In the genomic region with DNA sequence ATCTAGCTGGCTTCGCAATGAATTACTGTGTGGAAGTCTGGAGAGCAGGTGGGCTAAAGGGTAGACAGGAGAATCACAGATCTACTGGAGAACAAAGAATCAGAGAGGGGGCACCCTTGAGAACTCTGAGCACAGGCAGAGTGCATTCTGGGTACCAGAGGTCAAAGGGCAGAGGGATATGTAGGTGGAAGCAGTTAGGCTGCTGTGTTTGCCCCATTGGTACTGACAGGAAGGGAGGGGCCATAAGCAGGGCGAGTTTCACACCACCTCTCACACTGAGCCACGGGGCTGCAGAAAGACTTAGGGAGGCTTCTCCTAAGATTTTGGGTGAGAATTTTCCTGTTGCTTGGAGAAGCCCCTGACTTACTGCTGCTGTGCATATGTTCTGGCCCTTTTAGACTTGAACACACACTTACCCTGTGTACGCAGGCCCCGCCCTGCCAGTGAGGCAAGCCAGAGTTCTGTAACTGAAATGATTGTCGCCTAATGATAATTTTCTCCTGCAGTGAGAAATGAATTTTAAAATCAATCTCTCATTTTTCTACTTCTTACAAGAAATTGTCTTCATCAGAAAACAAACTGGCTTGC, we compare ENCODE assay signal across 18 mouse cellular contexts.
DNase-seq lines count a peak whose midpoint lies in the region; ATAC-seq and TF ChIP-seq lines count a peak whose summit lies in the region.
"Had no signal": no experiment of that assay in that cellular context is flagged by ENCODE, and none has a peak within 500 bp of the region (broad histone marks: within the 10 kb centered on the region; RNA-seq: fewer than 3 reads in every experiment).

No protein-coding gene starts in this region.

- H3K9me3 ChIP-seq in lung, embryonic 14.5 days (ENCODE audit: low read depth, low read length): no peaks in the 10 kb centered on the region; the same call in 1 of the 2 replicates
- H3K9me3 ChIP-seq in intestine, postnatal 0 days (ENCODE audit: control insufficient read depth): no peaks in the 10 kb centered on the region
- no peaks in the 10 kb centered on the region for H3K9me3 ChIP-seq in midbrain, embryonic 16.5 days (replicated peaks; ENCODE audit: control insufficient read depth, low read length, poor library complexity, severe bottlenecking)
- H3K9me3 ChIP-seq: embryonic facial prominence, embryonic 12.5 days; limb, embryonic 10.5 days had no signal

- H3K36me3 ChIP-seq in lung, embryonic 14.5 days (ENCODE audit: insufficient read depth): no peaks in the 10 kb centered on the region
- no peaks in the 10 kb centered on the region for H3K36me3 ChIP-seq in intestine, postnatal 0 days (ENCODE audit: control insufficient read depth, insufficient read depth)
- H3K36me3 ChIP-seq in midbrain, embryonic 16.5 days (ENCODE audit: control insufficient read depth, insufficient read depth, low read length): no peaks in the 10 kb centered on the region
- H3K36me3 ChIP-seq: embryonic facial prominence, embryonic 12.5 days; heart, embryonic 12.5 days; limb, embryonic 10.5 days had no signal

- H3K9ac ChIP-seq in lung, embryonic 14.5 days: no peak overlapping the region
- no peak overlapping the region for H3K9ac ChIP-seq in intestine, postnatal 0 days (ENCODE audit: low read depth, low read length)
- no peak overlapping the region for H3K9ac ChIP-seq in midbrain, embryonic 16.5 days (ENCODE audit: low read depth, low read length)
- H3K9ac ChIP-seq: embryonic facial prominence, embryonic 12.5 days; heart, embryonic 12.5 days had no signal

- no peak overlapping the region for H3K27ac ChIP-seq in lung, embryonic 14.5 days (ENCODE audit: low read depth)
- H3K27ac ChIP-seq in intestine, postnatal 0 days (ENCODE audit: low read depth, low read length): peak overlapping the region; percentile 86
- peak overlapping the region; percentile 26 for H3K27ac ChIP-seq in midbrain, embryonic 16.5 days (ENCODE audit: low read length)
- H3K27ac ChIP-seq: embryonic facial prominence, embryonic 12.5 days; limb, embryonic 10.5 days had no signal

- no peak overlapping the region for H3K4me3 ChIP-seq in lung, embryonic 14.5 days (ENCODE audit: low read depth, low read length)
- H3K4me3 ChIP-seq in intestine, postnatal 0 days (ENCODE audit: low read depth, low read length): no peak overlapping the region
- H3K4me3 ChIP-seq in midbrain, embryonic 16.5 days (ENCODE audit: low read depth, low read length): no peak overlapping the region
- H3K4me3 ChIP-seq: embryonic facial prominence, embryonic 12.5 days; heart, embryonic 12.5 days; limb, embryonic 10.5 days; megakaryocyte, embryonic 14.5 days had no signal

- no peaks in the 10 kb centered on the region for H3K27me3 ChIP-seq in lung, embryonic 14.5 days (ENCODE audit: insufficient read depth, low read length)
- no peaks in the 10 kb centered on the region for H3K27me3 ChIP-seq in intestine, postnatal 0 days (replicated peaks; ENCODE audit: control insufficient read depth, insufficient read depth, low read length)
- no peaks in the 10 kb centered on the region for H3K27me3 ChIP-seq in midbrain, embryonic 16.5 days (ENCODE audit: control insufficient read depth, insufficient read depth, low read depth, low read length)
- H3K27me3 ChIP-seq: embryonic facial prominence, embryonic 12.5 days; heart, embryonic 12.5 days; megakaryocyte, embryonic 14.5 days had no signal

- no peak overlapping the region for H3K4me2 ChIP-seq in lung, embryonic 14.5 days
- peak overlapping the region; percentile 18; the same call in 1 of the 2 replicates for H3K4me2 ChIP-seq in intestine, postnatal 0 days (replicated peaks; ENCODE audit: low read depth)
- no peak overlapping the region for H3K4me2 ChIP-seq in midbrain, embryonic 16.5 days (ENCODE audit: low read length)
- H3K4me2 ChIP-seq: embryonic facial prominence, embryonic 12.5 days; heart, embryonic 12.5 days had no signal

- no peak for DNase-seq in lung, embryonic 14.5 days
- no peak for DNase-seq in lung, postnatal 14 days
- DNase-seq in R1 (ENCODE audit: low read depth, low spot score): peak; percentile 8
- DNase-seq in heart, postnatal 4 days: no peak
- DNase-seq: gastrocnemius, postnatal 14 days; kidney, postnatal 10 days; lung, adult 18-20 months; right cerebral cortex, postnatal 14 days; thymus, adult 18-20 months had no signal

- 50% methylated on average over 6 of the region's 6 CpGs for WGBS in lung, embryonic 14.5 days
- WGBS in intestine, postnatal 0 days: 30% methylated on average over 6 of the region's 6 CpGs
- WGBS in midbrain, embryonic 16.5 days: 69% methylated on average over 6 of the region's 6 CpGs

- peak; percentile 44; the same call in 1 of the 2 replicates for ATAC-seq in lung, embryonic 14.5 days (ENCODE audit: insufficient read depth)
- ATAC-seq in intestine, postnatal 0 days: peak; percentile 60
- ATAC-seq in midbrain, embryonic 16.5 days: peak; percentile 67; the same call in 1 of the 2 replicates
- no peak for ATAC-seq in CD4-positive, CD25-positive, alpha-beta regulatory T cell, adult 4 months
- ATAC-seq: activated CD4-positive, CD25-positive, alpha-beta regulatory T cell, adult 4 months; inflammation-experienced regulatory T-cells, adult 6 months had no signal

- no peak for TF ChIP-seq CTCF in lung, embryonic 14.5 days (IDR thresholded peaks at IDR 0.05; ENCODE audit: low read depth)
- peak; percentile 19 for TF ChIP-seq CTCF in intestine, postnatal 0 days (IDR thresholded peaks at IDR 0.05; ENCODE audit: low read depth)

- H3K4me1 ChIP-seq in lung, embryonic 14.5 days (ENCODE audit: insufficient read depth): peaks cover 15% of the 10 kb centered on the region
- H3K4me1 ChIP-seq in intestine, postnatal 0 days (replicated peaks; ENCODE audit: control insufficient read depth, insufficient read depth, low read length): peaks cover 9% of the 10 kb centered on the region
- peaks cover 20% of the 10 kb centered on the region for H3K4me1 ChIP-seq in midbrain, embryonic 16.5 days (ENCODE audit: control insufficient read depth, insufficient read depth, low read length)
- H3K4me1 ChIP-seq: megakaryocyte, embryonic 14.5 days had no signal
